Mouse (Mus musculus): ENCODE measurements around the gene Miga2.

Miga2 gene

GRCm38 (mm10) chr2:30363773-30364650, at the start of gene Miga2:
Gene Miga2, plus strand, starts transcription at chr2:30364233.
- DNase-seq (ENCODE audit: low spot score in 2 of 2): peak; percentile 96 to 99

GRCm38 (mm10) chr2:30316136-30316535, 47.9 kb upstream of the Miga2 start:
- no peak for DNase-seq (ENCODE audit: low spot score in 2 of 2)

- no peak for DNase-seq (ENCODE audit: low spot score in 2 of 2)
Measured at GRCm38 (mm10) chr2:30316955-30317354, 47.1 kb upstream of the Miga2 start.

- DNase-seq (ENCODE audit: low spot score in 2 of 2): no peak
Measured at GRCm38 (mm10) chr2:30319260-30319659, 44.8 kb upstream of the Miga2 start.

GRCm38 (mm10) chr2:30323111-30323510, 40.9 kb upstream of the Miga2 start:
- DNase-seq (ENCODE audit: low spot score in 2 of 2): no peak

GRCm38 (mm10) chr2:30325296-30325695, 38.7 kb upstream of the Miga2 start:
- DNase-seq (ENCODE audit: low spot score in 2 of 2): no peak

GRCm38 (mm10) chr2:30327276-30327675, 36.8 kb upstream of the Miga2 start:
- no peak for DNase-seq (ENCODE audit: low spot score in 2 of 2)

GRCm38 (mm10) chr2:30328791-30329190, 35.2 kb upstream of the Miga2 start:
- DNase-seq (ENCODE audit: low spot score in 2 of 2): no peak

- DNase-seq (ENCODE audit: low spot score in 2 of 2): no peak
Measured at GRCm38 (mm10) chr2:30335324-30335723, 28.7 kb upstream of the Miga2 start.

GRCm38 (mm10) chr2:30336174-30336915, 27.7 kb upstream of the Miga2 start:
- no peak for DNase-seq (ENCODE audit: low spot score in 2 of 2)

GRCm38 (mm10) chr2:30337179-30337578, 26.9 kb upstream of the Miga2 start:
- DNase-seq (ENCODE audit: low spot score in 2 of 2): no peak

- DNase-seq (ENCODE audit: low spot score in 2 of 2): no peak
Measured at GRCm38 (mm10) chr2:30342061-30342460, 22.0 kb upstream of the Miga2 start.

- no peak for DNase-seq (ENCODE audit: low spot score in 2 of 2)
Measured at GRCm38 (mm10) chr2:30342544-30342943, 21.5 kb upstream of the Miga2 start.

GRCm38 (mm10) chr2:30343601-30344137, 20.4 kb upstream of the Miga2 start:
- no peak for DNase-seq (ENCODE audit: low spot score in 2 of 2)

- no peak for DNase-seq (ENCODE audit: low spot score in 2 of 2)
Measured at GRCm38 (mm10) chr2:30345971-30346676, 17.9 kb upstream of the Miga2 start.

- no peak for DNase-seq (ENCODE audit: low spot score in 2 of 2)
Measured at GRCm38 (mm10) chr2:30349196-30349595, 14.8 kb upstream of the Miga2 start.

GRCm38 (mm10) chr2:30351149-30351548, 12.9 kb upstream of the Miga2 start:
- no peak for DNase-seq (ENCODE audit: low spot score in 2 of 2)

- no peak for DNase-seq (ENCODE audit: low spot score in 2 of 2)
Measured at GRCm38 (mm10) chr2:30355861-30356260, 8.2 kb upstream of the Miga2 start.

- no peak for DNase-seq (ENCODE audit: low spot score in 2 of 2)
Measured at GRCm38 (mm10) chr2:30356266-30356665, 7.8 kb upstream of the Miga2 start.

- DNase-seq (ENCODE audit: low spot score in 2 of 2): no peak
Measured at GRCm38 (mm10) chr2:30356906-30357305, 7.1 kb upstream of the Miga2 start.

GRCm38 (mm10) chr2:30357552-30358510, 6.2 kb upstream of the Miga2 start:
- peak in 1 of 2 experiments; percentile 69 for DNase-seq (ENCODE audit: low spot score in 2 of 2)
